Mouse (Mus musculus) brain, embryonic 14.5 days (tissue): ENCODE data around the gene Lrrc75b.

Source experiments
- CTCF ChIP-seq: fragments of 200-500 bp; IDR thresholded peaks from 2 replicates; pipeline ENCODE4 v1.5.1; 2012; ENCODE audit warnings: inconsistent platforms, mild to moderate bottlenecking, moderate library complexity, borderline replicate concordance; ENCODE audit not compliant: insufficient read depth, insufficient read length; ENCODE audit errors: extremely low read depth
- POLR2A ChIP-seq: fragments of 200-500 bp; IDR thresholded peaks from 2 replicates; pipeline ENCODE4 v1.6.1; 2012; ENCODE audit warnings: mild to moderate bottlenecking, inconsistent platforms, borderline replicate concordance; ENCODE audit not compliant: poor library complexity, insufficient read depth, insufficient read length, severe bottlenecking; ENCODE audit errors: extremely low read depth

DNA sequence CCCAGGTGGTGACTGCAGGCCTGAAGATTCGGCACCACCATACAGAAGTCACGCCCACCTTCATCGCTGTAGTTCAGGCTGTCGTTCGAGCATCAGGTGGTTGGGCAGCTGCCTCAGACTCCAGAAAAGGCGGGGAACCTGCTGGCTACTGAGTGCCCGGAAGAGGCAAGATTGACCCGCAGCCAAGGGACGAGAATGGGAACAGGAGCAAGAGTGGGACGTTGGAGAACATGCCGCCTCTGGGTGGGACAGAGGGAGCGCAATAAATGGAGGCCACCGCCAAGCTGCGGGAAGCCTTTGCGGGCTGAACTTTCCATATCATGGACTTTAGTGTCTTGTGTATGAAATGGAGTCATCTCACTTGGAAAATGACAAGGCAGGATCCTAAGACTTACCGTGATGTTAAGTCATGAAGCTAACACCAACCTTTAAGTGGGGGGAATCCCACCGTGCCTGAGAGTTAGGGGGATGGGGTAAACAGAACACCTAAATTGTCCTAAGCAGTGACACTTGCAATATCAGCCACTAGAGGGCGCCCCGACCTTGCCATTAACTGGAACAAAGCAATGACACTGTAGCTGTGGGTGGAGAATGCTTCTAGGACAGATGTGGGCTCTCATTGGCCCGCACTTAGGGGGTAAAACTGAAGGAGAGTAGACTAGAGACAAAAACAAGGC lies 25.9 kb upstream of the Lrrc75b start:
- TF ChIP-seq CTCF: peak; percentile 91
- no peak for TF ChIP-seq POLR2A
